Mouse (Mus musculus) spleen, adult 2 months (tissue): ENCODE measurements around the gene Ppox. TPM values are rescaled to one million over a fixed set of nuclear protein-coding genes. Genes with fewer than 3 reads are reported as not detected.

ENCODE experiments used
- DNase-seq, 2 experiments: peaks; one replicate each; pipeline versions ENCODE4 v3.0.0 to v3.0.0-alpha.2; 2012 to 2021; ENCODE audit warnings: low spot score in 2 of 2, low read depth in 1 of 2
- H3K27ac ChIP-seq: fragments of 200-500 bp; 2 replicates; pipeline ENCODE4 v1.5.1; 2012; ENCODE audit warnings: low read length, inconsistent platforms; ENCODE audit not compliant: insufficient read depth
- H3K27me3 ChIP-seq: fragments of 200-500 bp; 2 replicates; pipeline ENCODE4 v1.6.1; 2012; ENCODE audit warnings: mild to moderate bottlenecking, moderate library complexity, low read length, inconsistent platforms; ENCODE audit not compliant: control insufficient read depth, insufficient read depth
- H3K36me3 ChIP-seq: fragments of 200-500 bp; 2 replicates; pipeline ENCODE4 v1.6.1; 2012; ENCODE audit warnings: mild to moderate bottlenecking, low read length, inconsistent platforms; ENCODE audit not compliant: control insufficient read depth, insufficient read depth
- H3K4me1 ChIP-seq: fragments of 200-500 bp; 2 replicates; pipeline ENCODE4 v1.6.1; 2011; ENCODE audit warnings: inconsistent platforms; ENCODE audit not compliant: control insufficient read depth, insufficient read depth, insufficient read length
- H3K4me3 ChIP-seq: fragments of 200-500 bp; 2 replicates; pipeline ENCODE4 v1.5.1; 2011; ENCODE audit warnings: mild to moderate bottlenecking, inconsistent platforms; ENCODE audit not compliant: insufficient read depth, insufficient read length; ENCODE audit errors: extremely low read depth
- CTCF ChIP-seq: fragments of 200-500 bp; IDR thresholded peaks from 2 replicates; pipeline ENCODE4 v1.5.1; 2011; ENCODE audit warnings: mild to moderate bottlenecking, inconsistent platforms; ENCODE audit not compliant: insufficient read depth, insufficient read length, insufficient replicate concordance; ENCODE audit errors: extremely low read depth
- POLR2A ChIP-seq: fragments of 200-500 bp; IDR thresholded peaks from 2 replicates; pipeline ENCODE4 v1.6.1; 2011; ENCODE audit warnings: low read depth, low read length, inconsistent platforms
- WGBS: fragments of 180-500 bp; shearing (Covaris S2); methylation state at CpG from one replicate; pipeline ENCODE4 v1.1.7; 2018; 5-methylcytosine and 5-hydroxymethylcytosine counted together
- polyA plus RNA-seq: library from polyadenylated mRNA; depleted of rRNA; stranded (reverse); fragments of >200 nt; gene quantifications from 2 replicates; pipeline ENCODE4 v1.2.3, GENCODE M21; 2012

Ppox gene
- polyA plus RNA-seq, 1 experiment: 64.6 TPM

DNA sequence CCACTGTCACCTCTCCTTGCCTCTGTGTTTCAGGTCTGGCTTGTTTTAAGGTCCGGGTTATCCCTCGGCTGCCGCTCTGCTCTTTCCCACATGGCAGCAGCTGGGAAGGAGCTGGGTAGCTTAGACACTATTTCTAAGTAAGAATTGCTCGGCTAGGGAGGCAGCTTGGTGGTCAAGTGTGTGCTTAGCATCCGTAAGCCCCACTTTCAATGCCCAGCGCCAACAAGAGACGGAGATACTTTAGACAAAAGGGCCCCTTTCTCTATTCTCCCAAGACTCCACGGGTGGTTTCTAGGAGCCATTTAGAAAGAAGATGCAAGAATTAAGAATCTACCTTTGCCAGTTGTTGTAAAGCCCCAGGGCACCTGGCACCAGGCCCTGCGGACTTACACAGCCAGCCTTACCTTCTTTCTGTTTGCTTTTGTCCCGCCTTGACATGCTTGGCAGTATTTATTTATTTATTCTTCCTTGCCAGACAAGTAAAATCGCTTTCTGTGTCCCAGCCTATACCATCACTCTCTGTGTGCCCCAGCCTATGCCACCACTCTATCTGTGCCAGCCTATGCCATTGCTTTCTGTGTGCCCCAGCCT is 5.7 kb downstream of the Ppox start:
- Histone ChIP-seq H3K36me3 (peaks cover 32% of the 10 kb centered on the region), H3K27ac (no peak overlapping the region), H3K27me3 (no peaks in the 10 kb centered on the region), H3K4me3 (no peak overlapping the region), H3K4me1 (peaks cover 14% of the 10 kb centered on the region; the same call in 1 of the 2 replicates)
- WGBS: 95% methylated on average over 11 of the region's 11 CpGs
- no peak for DNase-seq
- TF ChIP-seq CTCF (no peak), POLR2A (no peak)

DNA sequence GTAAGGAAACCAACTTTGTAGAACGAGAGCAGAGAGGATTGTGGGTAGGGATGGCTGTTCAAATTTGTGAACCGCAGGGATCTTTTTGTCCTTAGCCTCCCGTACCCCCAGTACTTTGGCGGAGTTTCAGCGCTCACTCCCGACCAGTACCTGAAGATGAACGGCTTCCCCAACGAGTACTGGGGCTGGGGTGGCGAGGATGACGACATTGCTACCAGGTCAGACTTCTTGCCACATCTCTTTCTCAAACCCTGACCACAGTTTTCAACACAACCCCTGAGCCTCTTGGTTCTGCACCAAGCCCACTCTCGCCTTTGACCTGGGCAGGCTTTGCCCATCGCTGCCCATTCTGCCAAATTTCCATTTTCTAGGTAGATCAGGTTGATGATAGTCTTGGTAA is 6.8 kb downstream of the Ppox start:
- WGBS: 93% methylated on average over 12 of the region's 12 CpGs
- Histone ChIP-seq H3K36me3 (peaks cover 32% of the 10 kb centered on the region), H3K27me3 (no peaks in the 10 kb centered on the region), H3K4me1 (peaks cover 13% of the 10 kb centered on the region; the same call in 1 of the 2 replicates), H3K27ac (no peak overlapping the region), H3K4me3 (no peak overlapping the region)
- DNase-seq: no peak
- TF ChIP-seq CTCF (no peak), POLR2A (no peak)

DNA sequence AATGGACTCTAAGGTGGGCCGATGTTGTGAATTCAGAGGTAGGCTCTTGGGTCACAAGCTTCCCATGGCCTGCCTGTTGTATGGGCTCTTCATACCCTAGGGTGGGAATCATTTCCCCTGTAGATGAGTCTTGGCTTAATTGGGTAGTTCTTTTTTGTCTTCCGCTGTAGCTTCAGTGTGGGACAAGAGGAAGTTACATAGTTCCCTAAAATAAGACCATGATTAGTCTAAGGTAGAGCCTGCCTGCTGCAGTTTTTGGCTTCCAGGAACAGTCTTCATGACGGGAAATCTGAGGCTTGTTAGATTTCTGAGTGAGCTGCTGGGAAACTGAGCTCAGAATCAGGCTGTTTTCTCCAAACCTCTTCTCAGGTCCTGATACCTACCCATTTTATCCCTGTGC is 8.9 kb downstream of the Ppox start:
- Histone ChIP-seq H3K4me1 (peaks cover 13% of the 10 kb centered on the region; the same call in 1 of the 2 replicates), H3K27ac (peak overlapping the region; percentile 45), H3K4me3 (peak overlapping the region; percentile 16; the same call in 1 of the 2 replicates), H3K36me3 (peaks cover 26% of the 10 kb centered on the region), H3K27me3 (no peaks in the 10 kb centered on the region)
- 42% methylated on average over 3 of the region's 3 CpGs for WGBS
- DNase-seq: no peak
- TF ChIP-seq CTCF: no peak
- no peak for TF ChIP-seq POLR2A

DNA sequence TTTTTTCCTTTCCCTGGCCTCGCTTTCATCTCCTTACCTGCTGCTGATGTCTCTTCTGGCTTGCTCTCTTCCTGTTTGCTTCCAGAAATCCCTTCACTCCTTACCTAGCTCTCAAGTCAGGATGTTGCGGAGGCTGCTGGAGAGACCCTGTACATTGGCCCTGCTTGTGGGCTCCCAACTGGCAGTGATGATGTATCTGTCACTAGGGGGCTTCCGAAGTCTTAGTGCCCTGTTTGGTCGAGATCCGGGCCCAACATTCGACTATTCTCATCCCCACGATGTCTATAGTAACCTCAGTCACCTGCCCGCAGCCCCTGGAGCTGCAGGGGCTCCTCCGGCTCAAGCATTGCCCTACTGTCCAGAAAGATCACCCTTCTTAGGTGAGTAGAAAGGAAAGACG is 9.4 kb downstream of the Ppox start:
- WGBS: 43% methylated on average over 10 of the region's 10 CpGs
- DNase-seq: no peak
- H3K4me3 ChIP-seq: peak overlapping the region; percentile 16; the same call in 1 of the 2 replicates
- peak overlapping the region; percentile 45 for H3K27ac ChIP-seq
- H3K4me1 ChIP-seq: peaks cover 13% of the 10 kb centered on the region; the same call in 1 of the 2 replicates
- no peaks in the 10 kb centered on the region for H3K27me3 ChIP-seq
- H3K36me3 ChIP-seq: peaks cover 21% of the 10 kb centered on the region
- TF ChIP-seq POLR2A (no peak), CTCF (no peak)

DNA sequence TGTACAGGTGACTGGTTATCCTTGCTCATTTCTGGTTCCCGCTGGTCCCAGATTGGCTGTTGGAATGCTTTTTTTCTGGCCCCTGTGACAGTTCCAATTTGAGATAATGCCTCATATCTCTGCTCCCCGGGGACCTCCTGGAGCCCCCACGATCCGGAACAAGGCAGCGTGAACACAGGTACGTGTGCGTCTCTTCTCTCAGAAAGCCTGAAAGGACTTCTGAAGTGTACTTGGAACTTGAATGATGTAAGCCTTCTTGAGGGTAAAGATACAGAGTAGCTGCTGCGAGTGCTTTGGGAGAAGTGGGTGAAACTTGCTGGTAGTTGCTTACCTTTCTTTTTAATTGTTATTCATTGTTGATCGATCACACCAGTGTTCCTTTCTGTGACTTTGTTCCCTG is 9.8 kb downstream of the Ppox start:
- H3K4me1 ChIP-seq: peaks cover 13% of the 10 kb centered on the region; the same call in 1 of the 2 replicates
- WGBS: 60% methylated on average over 9 of the region's 9 CpGs
- TF ChIP-seq CTCF: no peak
- no peak for TF ChIP-seq POLR2A
- peak overlapping the region; percentile 97; the same call in 1 of the 2 replicates for H3K4me3 ChIP-seq
- no peak for DNase-seq
- peaks cover 17% of the 10 kb centered on the region for H3K36me3 ChIP-seq
- no peaks in the 10 kb centered on the region for H3K27me3 ChIP-seq
- H3K27ac ChIP-seq: 0 out of 2 replicates have a peak overlapping the region, but pooled peaks have one; percentile 6

DNA sequence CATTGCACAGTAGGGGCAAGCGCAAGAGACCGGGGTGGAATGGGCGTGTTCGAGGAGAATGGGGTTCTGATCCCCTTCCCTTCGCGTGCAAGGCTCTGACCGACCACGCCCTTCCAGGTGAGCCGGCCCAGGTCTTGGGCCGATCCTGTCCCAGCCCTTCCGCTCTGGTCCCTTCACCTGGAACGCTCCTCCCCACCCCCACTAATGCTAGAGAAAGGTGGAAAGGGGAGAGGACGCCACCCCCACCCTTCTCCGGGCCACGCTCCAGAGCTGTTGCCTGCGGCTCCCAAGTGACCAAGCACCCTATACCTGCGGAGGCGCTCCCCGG is 10.4 kb downstream of the Ppox start:
- WGBS: 1% methylated on average over 19 of the region's 19 CpGs
- DNase-seq: no peak
- TF ChIP-seq POLR2A (no peak), CTCF (no peak)
- Histone ChIP-seq H3K36me3 (peaks cover 12% of the 10 kb centered on the region), H3K4me1 (peaks cover 13% of the 10 kb centered on the region; the same call in 1 of the 2 replicates), H3K27ac (peak overlapping the region; percentile 78), H3K4me3 (peak overlapping the region; percentile 97), H3K27me3 (no peaks in the 10 kb centered on the region)
